Mouse (Mus musculus): ENCODE results near the gene Csf2rb2. TPM values are rescaled to one million over a fixed set of nuclear protein-coding genes. Genes with fewer than 3 reads are reported as not detected.
"Not testable (repeated sequence)": the region's sequence is repeated elsewhere in the genome, so short reads cannot be mapped to it uniquely, and the experiment has no call there.

Csf2rb2 gene
- polyA plus RNA-seq (2015; fragmentation: Nextera tagmentation; extraction: Ambion mirVana), result 0.06 and 0.16 TPM in 2 replicates

DNA sequence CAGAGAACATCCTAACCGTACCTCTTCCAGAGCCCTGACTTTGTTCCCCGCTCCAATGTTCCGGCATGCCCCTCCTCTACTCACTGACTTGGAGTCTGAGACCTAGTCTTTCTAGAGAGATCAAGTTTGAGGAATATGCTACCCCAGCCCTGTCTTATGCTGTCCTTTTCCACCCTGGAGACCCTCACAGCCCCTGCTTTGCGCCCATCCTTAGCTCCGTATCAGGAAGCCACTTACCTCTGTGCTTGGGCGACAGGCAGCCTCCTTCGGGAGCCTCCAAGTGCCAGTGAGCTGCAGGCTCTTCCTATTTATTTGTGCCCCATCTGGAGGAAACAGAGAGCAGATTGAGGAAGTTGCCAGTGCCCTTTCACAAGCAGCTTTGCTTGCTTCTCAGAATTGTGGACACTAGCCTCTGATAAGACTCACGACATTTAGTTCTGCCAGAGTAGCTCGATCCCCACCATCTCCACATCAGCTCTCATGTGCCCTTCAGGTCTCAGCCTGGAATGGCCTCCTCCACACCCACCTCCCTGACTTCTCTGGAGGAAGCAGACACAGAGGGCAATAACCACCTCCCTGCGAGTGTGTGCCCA is at the start of gene Csf2rb2:
Csf2rb2 (minus strand) TSS at position 381 of the 593 bp plus-strand sequence.
- H3K27me3 ChIP-seq (replicated peaks; ENCODE audit: control insufficient read depth, insufficient read depth, low read length), result no peaks in the 10 kb centered on the region
- 88% methylated on average over 10 of the region's 10 CpGs for WGBS
- ATAC-seq, result no peak
- no peaks in the 10 kb centered on the region for H3K36me3 ChIP-seq (ENCODE audit: control insufficient read depth, insufficient read depth, low read length)
- no peak within 1 kb of the TSS for H3K4me2 ChIP-seq (ENCODE audit: low read length)
- no peaks in the 10 kb centered on the region for H3K9me3 ChIP-seq (ENCODE audit: control insufficient read depth, low read length)
- no peaks in the 10 kb centered on the region for H3K4me1 ChIP-seq (ENCODE audit: control insufficient read depth, insufficient read depth, low read depth, low read length)
- H3K9ac ChIP-seq (ENCODE audit: low read depth, low read length), result no peak within 1 kb of the TSS
- no peak within 1 kb of the TSS for H3K4me3 ChIP-seq (ENCODE audit: low read length)
- no peak within 1 kb of the TSS for H3K27ac ChIP-seq (ENCODE audit: low read depth, low read length)

DNA sequence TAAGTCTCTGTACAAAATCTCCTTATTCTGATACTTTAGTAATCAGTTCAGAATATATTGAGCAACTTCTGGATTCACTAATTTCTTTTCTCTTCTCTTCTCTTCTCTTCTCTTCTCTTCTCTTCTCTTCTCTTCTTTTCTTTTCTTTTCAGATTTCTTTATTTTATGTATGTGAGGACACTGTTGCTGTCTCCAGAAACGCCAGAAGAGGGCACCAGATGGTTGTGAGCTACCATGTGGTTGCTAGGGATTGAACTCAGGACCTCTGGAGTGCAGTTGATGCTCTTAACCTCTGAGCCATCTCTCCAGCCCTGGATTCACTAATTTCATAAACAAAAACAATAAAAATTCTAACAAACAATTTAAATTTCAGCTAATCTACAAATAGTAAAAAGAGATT is 49.4 kb upstream of the Csf2rb2 start:
- 0% methylated on average over 1 of the region's 1 CpGs for WGBS
- ATAC-seq, result no peak
- no peaks in the 10 kb centered on the region for H3K36me3 ChIP-seq (ENCODE audit: control insufficient read depth, insufficient read depth, low read length)
- no peaks in the 10 kb centered on the region for H3K4me1 ChIP-seq (ENCODE audit: control insufficient read depth, insufficient read depth, low read depth, low read length)
- H3K4me3 ChIP-seq (ENCODE audit: low read length), result no peak overlapping the region
- no peak overlapping the region for H3K9ac ChIP-seq (ENCODE audit: low read depth, low read length)
- no peak overlapping the region for H3K27ac ChIP-seq (ENCODE audit: low read depth, low read length)
- no peaks in the 10 kb centered on the region for H3K27me3 ChIP-seq (replicated peaks; ENCODE audit: control insufficient read depth, insufficient read depth, low read length)
- H3K9me3 ChIP-seq (ENCODE audit: control insufficient read depth, low read length), result no peaks in the 10 kb centered on the region
- no peak overlapping the region for H3K4me2 ChIP-seq (ENCODE audit: low read length)

DNA sequence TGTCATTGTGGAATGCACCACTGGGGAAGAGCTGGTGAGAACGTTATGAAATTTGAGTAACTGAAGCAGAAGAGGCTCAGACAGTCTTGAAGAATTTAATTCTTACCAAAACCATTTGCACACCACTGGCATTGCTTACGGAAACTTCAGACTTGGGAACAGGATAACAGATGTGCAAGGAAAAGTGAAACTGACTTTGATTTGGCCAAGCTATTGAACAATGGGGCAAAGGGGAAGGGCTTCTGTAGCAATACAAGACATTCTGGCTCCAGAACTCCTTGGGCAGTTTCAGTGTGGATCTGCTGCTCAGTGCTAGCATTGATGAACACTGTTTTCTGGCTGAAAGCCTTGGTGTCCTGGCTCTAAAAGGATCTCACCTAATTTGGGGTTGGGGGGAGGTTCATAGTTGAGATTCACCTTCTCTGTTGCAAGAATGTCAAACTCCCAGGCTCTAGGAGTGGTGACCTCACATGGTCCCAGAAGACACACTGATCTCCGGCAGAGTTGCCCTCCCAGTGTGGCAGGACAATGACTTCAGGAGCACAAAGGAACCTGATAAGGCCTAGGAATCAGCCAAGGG is 46.2 kb upstream of the Csf2rb2 start:
- Histone ChIP-seq H3K36me3 (ENCODE audit: control insufficient read depth, insufficient read depth, low read length) (no peaks in the 10 kb centered on the region), H3K9me3 (ENCODE audit: control insufficient read depth, low read length) (no peaks in the 10 kb centered on the region), H3K4me3 (ENCODE audit: low read length) (no peak overlapping the region), H3K27me3 (replicated peaks; ENCODE audit: control insufficient read depth, insufficient read depth, low read length) (no peaks in the 10 kb centered on the region), H3K27ac (ENCODE audit: low read depth, low read length) (no peak overlapping the region), H3K4me1 (ENCODE audit: control insufficient read depth, insufficient read depth, low read depth, low read length) (no peaks in the 10 kb centered on the region), H3K9ac (ENCODE audit: low read depth, low read length) (no peak overlapping the region), H3K4me2 (ENCODE audit: low read length) (no peak overlapping the region)
- ATAC-seq, result no peak
- WGBS, result 57% methylated on average over 3 of the region's 3 CpGs

- no peaks in the 10 kb centered on the region for H3K9me3 ChIP-seq (ENCODE audit: control insufficient read depth, low read length)
- no peaks in the 10 kb centered on the region for H3K36me3 ChIP-seq (ENCODE audit: control insufficient read depth, insufficient read depth, low read length)
- H3K27me3 ChIP-seq (replicated peaks; ENCODE audit: control insufficient read depth, insufficient read depth, low read length), result no peaks in the 10 kb centered on the region
- no peaks in the 10 kb centered on the region for H3K4me1 ChIP-seq (ENCODE audit: control insufficient read depth, insufficient read depth, low read depth, low read length)
- H3K4me2 ChIP-seq (ENCODE audit: low read length), result no peak overlapping the region
- no peak for ATAC-seq
- no peak overlapping the region for H3K9ac ChIP-seq (ENCODE audit: low read depth, low read length)
- no peak overlapping the region for H3K4me3 ChIP-seq (ENCODE audit: low read length)
- no peak overlapping the region for H3K27ac ChIP-seq (ENCODE audit: low read depth, low read length)
- WGBS, result 95% methylated on average over 3 of the region's 3 CpGs
Observed at GRCm38 (mm10) chr15:78344567-78344966, 39.0 kb upstream of the Csf2rb2 start.

DNA sequence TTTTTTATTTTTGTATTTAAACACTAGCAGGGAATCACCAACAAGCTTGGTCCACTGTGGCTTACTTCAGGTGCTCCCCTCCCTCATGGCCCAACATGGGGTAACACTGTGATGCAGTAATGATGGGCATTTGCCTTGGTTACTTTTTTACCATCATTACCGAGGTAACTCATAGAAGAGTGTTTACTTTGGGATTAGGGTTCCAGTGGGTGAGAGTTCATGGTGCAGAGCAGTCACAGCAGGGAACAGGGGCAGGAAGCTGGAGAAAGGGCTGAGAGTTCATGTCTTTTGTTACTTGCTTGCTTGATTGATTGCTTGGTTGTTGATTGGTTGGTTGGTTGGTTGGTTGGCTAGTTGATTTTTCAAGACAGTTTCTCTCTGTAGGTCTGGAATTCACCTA is 38.2 kb upstream of the Csf2rb2 start:
- H3K4me1 ChIP-seq (ENCODE audit: control insufficient read depth, insufficient read depth, low read depth, low read length), result no peaks in the 10 kb centered on the region
- no peaks in the 10 kb centered on the region for H3K27me3 ChIP-seq (replicated peaks; ENCODE audit: control insufficient read depth, insufficient read depth, low read length)
- no peak overlapping the region for H3K9ac ChIP-seq (ENCODE audit: low read depth, low read length)
- no peak overlapping the region for H3K27ac ChIP-seq (ENCODE audit: low read depth, low read length)
- WGBS, result 26% methylated on average over 1 of the region's 1 CpGs
- H3K4me2 ChIP-seq (ENCODE audit: low read length), result no peak overlapping the region
- ATAC-seq, result no peak
- no peaks in the 10 kb centered on the region for H3K9me3 ChIP-seq (ENCODE audit: control insufficient read depth, low read length)
- H3K4me3 ChIP-seq (ENCODE audit: low read length), result no peak overlapping the region
- H3K36me3 ChIP-seq (ENCODE audit: control insufficient read depth, insufficient read depth, low read length), result no peaks in the 10 kb centered on the region

DNA sequence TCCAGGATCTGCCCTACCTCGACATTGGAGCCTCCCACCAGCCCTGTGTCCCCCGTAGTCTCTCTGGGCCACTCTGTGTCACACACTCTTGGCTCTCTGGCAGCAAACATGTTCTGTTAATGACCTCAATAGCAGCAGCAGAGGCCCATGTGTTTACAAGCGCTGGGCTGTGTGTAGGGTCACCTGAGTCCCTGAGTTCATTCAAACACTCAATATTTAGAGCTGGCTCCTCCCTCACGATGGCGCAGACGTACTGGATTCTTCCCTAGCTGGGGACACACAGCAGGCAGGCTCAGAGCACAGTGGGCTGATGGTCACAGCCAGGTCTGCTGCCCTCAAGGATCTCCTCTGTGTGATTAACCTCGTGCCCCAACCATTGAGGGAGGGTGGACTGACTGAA is 35.4 kb upstream of the Csf2rb2 start:
- H3K27ac ChIP-seq (ENCODE audit: low read depth, low read length); H3K4me1 ChIP-seq (ENCODE audit: control insufficient read depth, insufficient read depth, low read depth, low read length); H3K4me2 ChIP-seq (ENCODE audit: low read length); ATAC-seq; H3K27me3 ChIP-seq (replicated peaks; ENCODE audit: control insufficient read depth, insufficient read depth, low read length); H3K36me3 ChIP-seq (ENCODE audit: control insufficient read depth, insufficient read depth, low read length); H3K9me3 ChIP-seq (ENCODE audit: control insufficient read depth, low read length); H3K4me3 ChIP-seq (ENCODE audit: low read length); H3K9ac ChIP-seq (ENCODE audit: low read depth, low read length): not testable (repeated sequence)
- 63% methylated on average over 6 of the region's 7 CpGs for WGBS

GRCm38 (mm10) chr15:78339627-78340423 is 34.3 kb upstream of the Csf2rb2 start:
- not testable (repeated sequence) for H3K9me3 ChIP-seq (ENCODE audit: control insufficient read depth, low read length); H3K9ac ChIP-seq (ENCODE audit: low read depth, low read length); H3K36me3 ChIP-seq (ENCODE audit: control insufficient read depth, insufficient read depth, low read length); H3K4me2 ChIP-seq (ENCODE audit: low read length); H3K27ac ChIP-seq (ENCODE audit: low read depth, low read length); H3K4me1 ChIP-seq (ENCODE audit: control insufficient read depth, insufficient read depth, low read depth, low read length); H3K4me3 ChIP-seq (ENCODE audit: low read length); H3K27me3 ChIP-seq (replicated peaks; ENCODE audit: control insufficient read depth, insufficient read depth, low read length)
- 31% methylated on average over 7 of the region's 7 CpGs for WGBS
- ATAC-seq, result peak; percentile 65; the same call in 1 of the 2 replicates

GRCm38 (mm10) chr15:78334380-78334779 is 28.9 kb upstream of the Csf2rb2 start:
- no peaks in the 10 kb centered on the region for H3K9me3 ChIP-seq (ENCODE audit: control insufficient read depth, low read length)
- no peak overlapping the region for H3K9ac ChIP-seq (ENCODE audit: low read depth, low read length)
- no peak overlapping the region for H3K27ac ChIP-seq (ENCODE audit: low read depth, low read length)
- 75% methylated on average over 3 of the region's 3 CpGs for WGBS
- H3K36me3 ChIP-seq (ENCODE audit: control insufficient read depth, insufficient read depth, low read length), result no peaks in the 10 kb centered on the region
- H3K27me3 ChIP-seq (replicated peaks; ENCODE audit: control insufficient read depth, insufficient read depth, low read length), result no peaks in the 10 kb centered on the region
- no peak for ATAC-seq
- H3K4me1 ChIP-seq (ENCODE audit: control insufficient read depth, insufficient read depth, low read depth, low read length), result no peaks in the 10 kb centered on the region
- H3K4me3 ChIP-seq (ENCODE audit: low read length), result no peak overlapping the region
- H3K4me2 ChIP-seq (ENCODE audit: low read length), result no peak overlapping the region

DNA sequence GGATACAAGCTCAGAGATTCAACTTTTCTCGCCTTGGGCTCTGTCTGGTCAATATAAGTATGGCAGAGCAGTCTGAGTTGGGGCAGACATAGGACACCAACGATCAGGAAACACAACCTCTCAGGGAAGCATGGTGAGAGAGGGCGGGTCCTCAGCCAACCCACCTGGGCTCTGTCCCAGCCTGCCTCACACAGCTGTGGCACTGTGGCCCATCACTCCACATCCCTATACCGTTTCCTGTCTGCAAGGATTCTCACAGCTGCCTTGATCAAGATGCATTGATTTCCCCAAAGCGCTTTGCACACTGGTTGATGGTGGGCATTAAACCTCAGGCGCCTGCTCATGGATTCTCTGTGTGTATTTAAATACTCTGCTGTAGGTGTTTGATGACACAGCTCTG is 27.5 kb upstream of the Csf2rb2 start:
- Histone ChIP-seq H3K27ac (ENCODE audit: low read depth, low read length) (no peak overlapping the region), H3K27me3 (replicated peaks; ENCODE audit: control insufficient read depth, insufficient read depth, low read length) (no peaks in the 10 kb centered on the region), H3K9ac (ENCODE audit: low read depth, low read length) (no peak overlapping the region), H3K4me2 (ENCODE audit: low read length) (no peak overlapping the region), H3K4me3 (ENCODE audit: low read length) (no peak overlapping the region), H3K9me3 (ENCODE audit: control insufficient read depth, low read length) (no peaks in the 10 kb centered on the region), H3K36me3 (ENCODE audit: control insufficient read depth, insufficient read depth, low read length) (no peaks in the 10 kb centered on the region), H3K4me1 (ENCODE audit: control insufficient read depth, insufficient read depth, low read depth, low read length) (no peaks in the 10 kb centered on the region)
- WGBS, result 77% methylated on average over 6 of the region's 6 CpGs
- ATAC-seq, result no peak
